ENCODE assay signal across 8 mouse cellular contexts in the genomic region with DNA sequence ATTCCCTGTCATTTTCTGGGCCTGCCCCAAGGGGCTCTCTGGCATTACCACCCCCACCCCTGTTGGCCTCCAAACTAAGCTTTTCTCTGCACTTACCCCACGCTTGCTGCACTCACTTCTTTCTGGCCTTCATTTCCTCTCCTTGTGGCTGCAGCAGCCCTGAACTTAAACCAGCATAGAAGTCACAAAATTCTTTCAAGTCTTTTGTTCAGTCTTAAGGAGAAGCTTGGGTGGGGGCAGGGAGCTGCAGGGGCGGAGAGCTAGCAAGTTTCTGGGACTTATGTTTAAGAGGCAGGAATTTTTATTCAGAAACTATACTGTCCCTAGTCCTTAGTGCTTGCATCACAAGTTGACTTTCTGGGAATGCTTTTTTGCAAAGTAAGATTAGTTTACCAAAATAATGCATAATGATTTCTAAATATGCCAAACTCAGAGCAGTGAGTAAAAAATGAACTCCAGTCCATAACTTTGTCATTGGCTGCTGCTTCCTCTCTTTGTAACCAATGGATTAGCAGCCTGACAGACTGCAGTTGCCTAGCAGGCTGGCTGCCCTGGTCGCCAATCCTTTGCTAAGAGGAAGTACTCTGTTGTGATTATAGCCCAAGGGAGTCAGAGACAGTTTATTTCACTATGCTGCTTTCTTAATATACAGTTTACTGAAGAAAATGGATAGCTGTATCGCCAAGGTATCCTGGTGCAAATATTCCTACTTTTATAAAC. TPM values are rescaled to one million over a fixed set of nuclear protein-coding genes. Genes with fewer than 3 reads are reported as not detected.
DNase-seq lines count a peak whose midpoint lies in the region; ATAC-seq and TF ChIP-seq lines count a peak whose summit lies in the region.

No protein-coding gene starts in this region.

- no peaks in the 10 kb centered on the region for H3K27me3 ChIP-seq in forebrain, postnatal 0 days (ENCODE audit: insufficient read depth, low read length)
- H3K27me3 ChIP-seq in lung, embryonic 16.5 days (ENCODE audit: control insufficient read depth, insufficient read depth, low read depth, low read length), result no peaks in the 10 kb centered on the region

- no peak overlapping the region for H3K4me3 ChIP-seq in forebrain, postnatal 0 days (ENCODE audit: low read depth, low read length)
- peak overlapping the region; percentile 94 for H3K4me3 ChIP-seq in lung, embryonic 16.5 days (ENCODE audit: low read length)

- no peaks in the 10 kb centered on the region for H3K36me3 ChIP-seq in forebrain, postnatal 0 days (ENCODE audit: insufficient read depth)
- H3K36me3 ChIP-seq in lung, embryonic 16.5 days (ENCODE audit: control insufficient read depth, insufficient read depth, low read length), result no peaks in the 10 kb centered on the region; the same call in 1 of the 2 replicates

- H3K4me1 ChIP-seq in forebrain, postnatal 0 days (ENCODE audit: insufficient read depth), result no peaks in the 10 kb centered on the region
- peaks cover 3% of the 10 kb centered on the region; the same call in 1 of the 2 replicates for H3K4me1 ChIP-seq in lung, embryonic 16.5 days (replicated peaks; ENCODE audit: control insufficient read depth, insufficient read depth, low read length)

- no peaks in the 10 kb centered on the region for H3K9me3 ChIP-seq in forebrain, postnatal 0 days (ENCODE audit: low read length)
- H3K9me3 ChIP-seq in lung, embryonic 16.5 days (ENCODE audit: control insufficient read depth, low read length), result no peaks in the 10 kb centered on the region

- H3K9ac ChIP-seq in forebrain, postnatal 0 days, result no peak overlapping the region
- peak overlapping the region; percentile 90 for H3K9ac ChIP-seq in lung, embryonic 16.5 days (ENCODE audit: low read length)

- DNase-seq in urinary bladder, postnatal 14 days (ENCODE audit: low spot score), result peak; percentile 17
- DNase-seq in urinary bladder, adult 18-20 months (ENCODE audit: low spot score in 2 of 2), result no peak
- DNase-seq in forebrain, postnatal 0 days, result no peak
- DNase-seq in retina, embryonic 14.5 days (ENCODE audit: low spot score), result peak; percentile 28
- DNase-seq in layer of hippocampus, postnatal 36 days, result no peak
- no peak for DNase-seq in MN1 (ENCODE audit: low spot score)

- TF ChIP-seq CTCF in forebrain, postnatal 0 days (IDR thresholded peaks at IDR 0.05; ENCODE audit: low read depth), result no peak

- no peak overlapping the region for H3K27ac ChIP-seq in forebrain, postnatal 0 days (ENCODE audit: low read depth, low read length)
- H3K27ac ChIP-seq in lung, embryonic 16.5 days (ENCODE audit: low read length), result peak overlapping the region; percentile 88

- no peak for ATAC-seq in forebrain, postnatal 0 days
- ATAC-seq in inflammation-experienced regulatory T-cells, adult 6 months, result peak; percentile 24
- peak; percentile 56 for ATAC-seq in lung, embryonic 16.5 days (ENCODE audit: low read depth)

- WGBS in forebrain, postnatal 0 days, result 30% methylated on average over 4 of the region's 4 CpGs
- 13% methylated on average over 4 of the region's 4 CpGs for WGBS in lung, embryonic 16.5 days

- H3K4me2 ChIP-seq in forebrain, postnatal 0 days (ENCODE audit: low read depth), result peak overlapping the region; percentile 92
- peak overlapping the region; percentile 63 for H3K4me2 ChIP-seq in lung, embryonic 16.5 days (ENCODE audit: low read depth, low read length)

RNA-seq across cellular contexts. Expression of gene Spata6, which starts 1.5 kb away (rescaled TPM):
- total RNA-seq in forebrain, postnatal 0 days (2014; rRNA removed), result 7.3 and 20.0 TPM in 2 replicates
- 8.0 and 12.9 TPM in 2 replicates for polyA plus RNA-seq in forebrain, postnatal 0 days (2015; fragmentation: Nextera tagmentation; extraction: Ambion mirVana)
- 10 to 100 TPM; 18.6 to 23.5 (median 18.6) TPM for polyA plus RNA-seq in inflammation-experienced regulatory T-cells, adult 6 months (2017; shearing (Covaris generic))
- 36.3 and 38.0 TPM in 2 replicates for polyA plus RNA-seq in lung, embryonic 16.5 days (2015; fragmentation: Nextera tagmentation; extraction: Ambion mirVana)
- 1 to 10 TPM; 2.0 to 2.9 TPM for total RNA-seq in layer of hippocampus, postnatal 36 days (2021)

Comparison
In these comparisons a context has a peak if more than half of its experiments do, and no peak if none do; other contexts are left out.
1. DNase-seq: peak in urinary bladder, postnatal 14 days (single experiment) and retina, embryonic 14.5 days (single experiment); none in urinary bladder, adult 18-20 months (0 of 2), forebrain, postnatal 0 days (single experiment), layer of hippocampus, postnatal 36 days (0 of 2) and MN1 (single experiment).